Mouse (Mus musculus): ENCODE measurements around the gene Pdx1. TPM values are rescaled to one million over a fixed set of nuclear protein-coding genes. Genes with fewer than 3 reads are reported as not detected.

Gene Pdx1
- total and polyA plus RNA-seq, 3 experiments: not detected

DNA sequence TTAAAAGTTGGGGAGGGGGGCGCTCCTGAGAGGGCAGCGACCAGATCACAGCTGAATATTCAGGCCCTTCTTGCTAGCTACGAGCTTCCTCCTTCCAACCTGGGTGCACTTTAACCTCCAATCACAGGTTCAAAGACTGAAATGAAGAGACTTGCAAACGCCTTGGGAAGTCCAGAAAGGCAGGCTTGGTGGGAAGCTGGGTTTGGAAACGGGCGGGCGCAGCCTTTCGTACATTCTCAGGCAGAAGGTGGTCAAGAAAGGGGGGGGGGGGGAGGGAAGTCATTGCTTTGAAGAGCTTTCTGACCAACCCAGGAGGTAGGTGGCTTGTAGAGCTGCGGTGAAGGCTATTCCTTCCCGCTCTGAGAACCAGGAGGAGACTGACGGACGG is 37.6 kb downstream of the Pdx1 start:
- H3K27me3 ChIP-seq (ENCODE audit: control insufficient read depth in 1 of 2, insufficient read depth in 2 of 2, low read length in 2 of 2): no peaks in the 10 kb centered on the region
- no peaks in the 10 kb centered on the region for H3K4me1 ChIP-seq (ENCODE audit: control insufficient read depth in 1 of 2, insufficient read depth in 2 of 2, low read length in 2 of 2)
- TF ChIP-seq TAL1 (IDR thresholded peaks at IDR 0.05; ENCODE audit: low read length): no peak
- no peak for TF ChIP-seq JUND (IDR thresholded peaks at IDR 0.05; ENCODE audit: low read depth, low read length)
- no peak for TF ChIP-seq CTCF (IDR thresholded peaks at IDR 0.05 in 2 of 3, conservative IDR thresholded peaks at IDR 0.05 in 1 of 3; ENCODE audit: control insufficient read depth in 1 of 3, insufficient read depth in 1 of 3, low read depth in 2 of 3, low read length in 3 of 3, poor library complexity in 1 of 3, severe bottlenecking in 1 of 3)
- no peak for TF ChIP-seq POLR2A (IDR thresholded peaks at IDR 0.05; ENCODE audit: control insufficient read depth in 1 of 2, insufficient read depth in 1 of 2, low read depth in 1 of 2, low read length in 2 of 2, poor library complexity in 1 of 2)
- TF ChIP-seq MEF2A (IDR thresholded peaks at IDR 0.05; ENCODE audit: extremely low read depth, insufficient replicate concordance, low read depth, low read length, poor library complexity, severe bottlenecking): no peak
- DNase-seq (ENCODE audit: low read depth, low spot score): no peak
- H3K9me3 ChIP-seq (replicated peaks; ENCODE audit: insufficient read depth, low read length): no peaks in the 10 kb centered on the region
- H3K36me3 ChIP-seq (ENCODE audit: control insufficient read depth in 1 of 2, insufficient read depth in 2 of 2, low read length in 2 of 2): no peaks in the 10 kb centered on the region
- no peaks in the 10 kb centered on the region for H3K79me2 ChIP-seq (ENCODE audit: control insufficient read depth, insufficient read depth, low read length, poor library complexity)
- no peak overlapping the region for H3K4me3 ChIP-seq (ENCODE audit: control insufficient read depth in 1 of 2, insufficient read depth in 1 of 2, low read depth in 2 of 2, low read length in 2 of 2)
- H3K27ac ChIP-seq (ENCODE audit: control insufficient read depth, low read depth, low read length): no peak overlapping the region
- H3K9ac ChIP-seq (ENCODE audit: control insufficient read depth, low read depth, low read length, poor library complexity, severe bottlenecking): no peak overlapping the region

DNA sequence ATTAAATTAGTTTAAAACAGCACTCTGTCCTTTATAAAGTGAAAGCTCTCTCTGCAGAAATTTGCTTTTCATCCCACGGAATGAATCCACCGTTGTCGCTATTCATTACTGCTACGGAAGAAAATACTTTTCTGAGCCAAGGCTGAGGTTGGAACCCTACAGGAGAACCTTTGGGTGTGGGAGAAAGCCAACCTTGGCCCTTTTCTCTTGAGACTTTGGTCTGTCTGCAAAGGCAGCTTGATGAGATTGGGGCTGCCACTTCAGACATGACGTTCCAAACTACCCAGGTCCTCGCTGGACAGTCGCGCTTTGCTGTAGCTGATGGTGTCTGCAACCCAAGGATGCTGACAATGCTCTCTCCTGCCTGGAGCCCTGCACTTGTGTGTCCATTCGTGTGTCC is 38.7 kb downstream of the Pdx1 start:
- no peaks in the 10 kb centered on the region for H3K79me2 ChIP-seq (ENCODE audit: control insufficient read depth, insufficient read depth, low read length, poor library complexity)
- no peak overlapping the region for H3K27ac ChIP-seq (ENCODE audit: control insufficient read depth, low read depth, low read length)
- no peaks in the 10 kb centered on the region for H3K4me1 ChIP-seq (ENCODE audit: control insufficient read depth in 1 of 2, insufficient read depth in 2 of 2, low read length in 2 of 2)
- DNase-seq (ENCODE audit: low read depth, low spot score): no peak
- H3K9ac ChIP-seq (ENCODE audit: control insufficient read depth, low read depth, low read length, poor library complexity, severe bottlenecking): no peak overlapping the region
- no peaks in the 10 kb centered on the region for H3K36me3 ChIP-seq (ENCODE audit: control insufficient read depth in 1 of 2, insufficient read depth in 2 of 2, low read length in 2 of 2)
- H3K27me3 ChIP-seq (ENCODE audit: control insufficient read depth in 1 of 2, insufficient read depth in 2 of 2, low read length in 2 of 2): no peaks in the 10 kb centered on the region
- no peaks in the 10 kb centered on the region for H3K9me3 ChIP-seq (replicated peaks; ENCODE audit: insufficient read depth, low read length)
- no peak for TF ChIP-seq MAZ (IDR thresholded peaks at IDR 0.05; ENCODE audit: low read depth, low read length)
- TF ChIP-seq POLR2A (IDR thresholded peaks at IDR 0.05; ENCODE audit: control insufficient read depth in 1 of 2, insufficient read depth in 1 of 2, low read depth in 1 of 2, low read length in 2 of 2, poor library complexity in 1 of 2): no peak
- no peak for TF ChIP-seq GATA1 (IDR thresholded peaks at IDR 0.05; ENCODE audit: low read depth, low read length)
- TF ChIP-seq TAL1 (IDR thresholded peaks at IDR 0.05; ENCODE audit: low read length): no peak
- no peak for TF ChIP-seq ZMIZ1 (IDR thresholded peaks at IDR 0.05; ENCODE audit: low read depth, low read length)
- no peak for TF ChIP-seq USF1 (IDR thresholded peaks at IDR 0.05; ENCODE audit: low read depth, low read length)
- TF ChIP-seq CHD1 (IDR thresholded peaks at IDR 0.05; ENCODE audit: low read depth, low read length): no peak
- no peak for TF ChIP-seq MAX (IDR thresholded peaks at IDR 0.05; ENCODE audit: low read length)
- no peak for TF ChIP-seq ZC3H11A (IDR thresholded peaks at IDR 0.05; ENCODE audit: low read depth, low read length)
- no peak for TF ChIP-seq UBTF (IDR thresholded peaks at IDR 0.05; ENCODE audit: borderline replicate concordance, insufficient read depth, low read depth, low read length)
- no peak for TF ChIP-seq HCFC1 (IDR thresholded peaks at IDR 0.05; ENCODE audit: low read depth, low read length)
- no peak for TF ChIP-seq RCOR1 (IDR thresholded peaks at IDR 0.05; ENCODE audit: low read depth, low read length)
- TF ChIP-seq MYC (IDR thresholded peaks at IDR 0.05; ENCODE audit: low read depth, low read length): no peak
- no peak for TF ChIP-seq POLR2AphosphoS2 (IDR thresholded peaks at IDR 0.05; ENCODE audit: low read length)
- TF ChIP-seq TBP (IDR thresholded peaks at IDR 0.05; ENCODE audit: low read depth, low read length): no peak
- no peak for TF ChIP-seq MXI1 (IDR thresholded peaks at IDR 0.05; ENCODE audit: low read depth, low read length)
- no peak for TF ChIP-seq JUND (IDR thresholded peaks at IDR 0.05; ENCODE audit: low read depth, low read length)
- TF ChIP-seq CTCF (IDR thresholded peaks at IDR 0.05 in 2 of 3, conservative IDR thresholded peaks at IDR 0.05 in 1 of 3; ENCODE audit: control insufficient read depth in 1 of 3, insufficient read depth in 1 of 3, low read depth in 2 of 3, low read length in 3 of 3, poor library complexity in 1 of 3, severe bottlenecking in 1 of 3): no peak
- TF ChIP-seq RAD21 (IDR thresholded peaks at IDR 0.05; ENCODE audit: low read depth, low read length): no peak
- no peak for TF ChIP-seq GABPA (IDR thresholded peaks at IDR 0.05; ENCODE audit: low read depth, low read length)
- no peak overlapping the region for H3K4me3 ChIP-seq (ENCODE audit: control insufficient read depth in 1 of 2, insufficient read depth in 1 of 2, low read depth in 2 of 2, low read length in 2 of 2)

Measured in MEL (cell line).